Mouse (Mus musculus) ES-E14 (cell line): ENCODE measurements around the gene Kdsr.

ENCODE experiments used
- CHD2 ChIP-seq: IDR thresholded peaks from 2 replicates; pipeline ENCODE4 v1.6.1; 2014; ENCODE audit warnings: mild to moderate bottlenecking, low read depth, low read length, inconsistent platforms
- HCFC1 ChIP-seq: IDR thresholded peaks from 2 replicates; pipeline ENCODE4 v1.6.1; 2012; ENCODE audit warnings: low read length, inconsistent platforms, borderline replicate concordance; ENCODE audit not compliant: insufficient read depth
- MAFK ChIP-seq: IDR thresholded peaks from 2 replicates; pipeline ENCODE4 v1.6.1; 2014; ENCODE audit warnings: mild to moderate bottlenecking, low read depth, low read length, inconsistent platforms; ENCODE audit not compliant: insufficient read depth
- ZC3H11A ChIP-seq: IDR thresholded peaks from 2 replicates; pipeline ENCODE4 v1.6.1; 2012; ENCODE audit warnings: low read depth, mild to moderate bottlenecking, inconsistent platforms, low read length, borderline replicate concordance
- ZNF384 ChIP-seq: IDR thresholded peaks from 2 replicates; pipeline ENCODE4 v1.6.1; 2012; ENCODE audit warnings: low read depth, low read length, inconsistent platforms

DNA sequence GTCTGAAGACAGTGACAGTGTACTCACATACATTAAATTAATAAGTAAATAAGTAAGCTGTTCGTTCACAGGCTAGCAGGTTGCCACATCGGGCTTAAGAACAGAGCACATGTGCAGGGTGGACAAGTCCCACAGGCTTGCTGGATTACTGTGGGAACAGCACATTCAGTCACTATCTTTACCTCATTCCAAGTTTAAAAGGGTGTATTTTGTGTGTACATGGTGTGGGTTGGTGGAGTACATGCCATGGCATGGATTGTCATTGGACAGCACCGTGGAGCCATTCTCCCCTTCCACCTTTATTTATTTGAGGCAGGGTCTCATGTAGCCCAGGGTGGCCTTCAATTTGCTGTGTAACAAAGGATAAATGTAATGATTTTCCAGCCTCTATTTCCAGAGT is 43.4 kb downstream of the Kdsr start:
- TF ChIP-seq MAFK (no peak), ZNF384 (no peak), HCFC1 (no peak), ZC3H11A (no peak), CHD2 (no peak)
